Mouse (Mus musculus) macrophage (primary cell): ENCODE data around the gene Adamts14. TPM values are rescaled to one million over a fixed set of nuclear protein-coding genes. Genes with fewer than 3 reads are reported as not detected.

Source experiments
- polyA plus RNA-seq: library from polyadenylated mRNA; stranded (reverse); fragments of 250-400 nt; gene quantifications from 3 replicates; pipeline ENCODE4 v1.2.4, GENCODE M21; 2018; ENCODE audit warnings: inconsistent platforms

Adamts14 gene
- polyA plus RNA-seq, 1 experiment from 2014 or later, result 0.06 TPM

Other genes with a start within 250 kb of the Adamts14 start
- not detected in 3 replicates for gene Pcbd1, start 184.1 kb downstream of the Adamts14 start, polyA plus RNA-seq
- gene Sgpl1, start 125.7 kb downstream of the Adamts14 start, polyA plus RNA-seq, result 300 to 430 TPM (median 368 TPM) in 3 replicates
- not detected in 3 replicates for gene Tbata, start 101.5 kb downstream of the Adamts14 start, polyA plus RNA-seq
- not detected in 3 replicates for gene Prf1, start 24.4 kb upstream of the Adamts14 start, polyA plus RNA-seq
- 0.13 to 6.3 TPM (median 0.63 TPM) in 3 replicates for gene Pald1, start 110.1 kb upstream of the Adamts14 start, polyA plus RNA-seq
- gene Nodal, start 144.5 kb upstream of the Adamts14 start, polyA plus RNA-seq, result not detected in 3 replicates
- 33.2 to 68.3 TPM (median 40.1 TPM) in 3 replicates for gene Eif4ebp2, start 179.2 kb upstream of the Adamts14 start, polyA plus RNA-seq
- gene Lrrc20, start 202.4 kb upstream of the Adamts14 start, polyA plus RNA-seq, result 4.4 to 7.4 TPM (median 5.7 TPM) in 3 replicates